Mouse (Mus musculus) hindlimb bud, embryonic 11.5 days (tissue): Measurements from ENCODE around the gene Nol12.

ENCODE experiments used
- DNase-seq: peaks from one replicate; pipeline ENCODE4 v3.0.0-alpha.2; 2012; ENCODE audit warnings: low read depth, low spot score; ENCODE audit errors: extremely low spot score

Nol12 gene

GRCm38 (mm10) chr15:78934784-78935320 is at the start of gene Nol12:
TSS of gene Nol12 (plus strand) at chr15:78934933.
- DNase-seq: peak; percentile 77

GRCm38 (mm10) chr15:78889401-78889853 is 45.3 kb upstream of the Nol12 start:
- DNase-seq: no peak

GRCm38 (mm10) chr15:78892440-78892839 is 42.3 kb upstream of the Nol12 start:
- no peak for DNase-seq

GRCm38 (mm10) chr15:78894726-78895125 is 40.0 kb upstream of the Nol12 start:
- DNase-seq: no peak

- DNase-seq: no peak
These were observed 39.0 kb upstream of the Nol12 start for GRCm38 (mm10) chr15:78895741-78896140.

GRCm38 (mm10) chr15:78896149-78896548 is 38.6 kb upstream of the Nol12 start:
- no peak for DNase-seq

- DNase-seq: no peak
These were observed 37.2 kb upstream of the Nol12 start for GRCm38 (mm10) chr15:78897488-78897887.

GRCm38 (mm10) chr15:78898507-78899001 is 36.2 kb upstream of the Nol12 start:
- DNase-seq: no peak

GRCm38 (mm10) chr15:78899409-78899739 is 35.4 kb upstream of the Nol12 start, which contains the start of gene Gm49510:
TSS of gene Gm49510 (plus strand) at chr15:78899667.
- DNase-seq: no peak

- no peak for DNase-seq
These were observed 34.8 kb upstream of the Nol12 start, which contains the start of gene Sh3bp1 for GRCm38 (mm10) chr15:78899740-78900584. TSS of gene Sh3bp1 (plus strand) at chr15:78899768.

- DNase-seq: no peak
These were observed 33.9 kb upstream of the Nol12 start for GRCm38 (mm10) chr15:78900585-78901421.

- no peak for DNase-seq
These were observed 33.3 kb upstream of the Nol12 start for GRCm38 (mm10) chr15:78901422-78901789.

- DNase-seq: no peak
These were observed 31.5 kb upstream of the Nol12 start for GRCm38 (mm10) chr15:78903243-78903642.

- DNase-seq: no peak
These were observed 26.3 kb upstream of the Nol12 start for GRCm38 (mm10) chr15:78908399-78908798.

- no peak for DNase-seq
These were observed 25.8 kb upstream of the Nol12 start for GRCm38 (mm10) chr15:78908982-78909381.

- no peak for DNase-seq
These were observed 22.7 kb upstream of the Nol12 start for GRCm38 (mm10) chr15:78912040-78912439.

- peak; percentile 87 for DNase-seq
These were observed 21.1 kb upstream of the Nol12 start, which contains the start of gene Pdxp for GRCm38 (mm10) chr15:78913632-78914090. TSS of gene Pdxp (plus strand) at chr15:78913919.

- DNase-seq: no peak
These were observed 20.5 kb upstream of the Nol12 start for GRCm38 (mm10) chr15:78914091-78914822.

- no peak for DNase-seq
These were observed 19.7 kb upstream of the Nol12 start for GRCm38 (mm10) chr15:78914823-78915659.

- DNase-seq: no peak
These were observed 19.1 kb upstream of the Nol12 start for GRCm38 (mm10) chr15:78915660-78916017.
